ENCODE assay signal across 8 mouse cellular contexts in the genomic region with DNA sequence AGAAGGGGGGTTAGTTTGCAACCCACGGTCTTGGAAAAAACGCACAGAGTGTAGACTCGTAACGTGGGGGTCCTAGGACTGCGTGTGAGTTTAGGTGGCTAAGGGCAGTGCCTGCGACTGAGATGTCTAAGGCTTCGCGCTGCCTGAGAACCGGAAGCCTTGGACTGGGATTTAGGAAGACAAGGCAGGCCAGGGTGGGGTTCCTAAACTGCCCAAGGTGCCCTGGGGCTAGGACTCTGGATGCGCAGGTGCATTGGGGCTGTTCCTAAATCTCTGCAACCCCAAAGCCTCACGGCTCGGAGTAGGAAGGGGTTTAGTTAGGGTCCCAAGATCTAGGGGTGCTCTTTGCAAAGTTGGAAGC. TPM values are rescaled to one million over a fixed set of nuclear protein-coding genes. Genes with fewer than 3 reads are reported as not detected.
DNase-seq lines count a peak whose midpoint lies in the region; ATAC-seq and TF ChIP-seq lines count a peak whose summit lies in the region.

No protein-coding gene starts in this region.

- H3K27me3 ChIP-seq in kidney, adult 2 months (replicated peaks; ENCODE audit: control insufficient read depth, insufficient read depth, low read length): no peaks in the 10 kb centered on the region
- H3K27me3 ChIP-seq in G1E (ENCODE audit: insufficient read depth, low read length): peaks cover 10% of the 10 kb centered on the region
- peaks cover 15% of the 10 kb centered on the region for H3K27me3 ChIP-seq in forebrain, embryonic 13.5 days
- peaks cover 15% of the 10 kb centered on the region; the same call in 1 of the 2 replicates for H3K27me3 ChIP-seq in liver, embryonic 13.5 days
- no peaks in the 10 kb centered on the region for H3K27me3 ChIP-seq in stomach, embryonic 16.5 days (ENCODE audit: control insufficient read depth, insufficient read depth, low read length)

- WGBS in kidney, adult 2 months: 3% methylated on average over 12 of the region's 12 CpGs
- 2% methylated on average over 12 of the region's 12 CpGs for WGBS in forebrain, embryonic 13.5 days
- WGBS in liver, embryonic 13.5 days (ENCODE audit: insufficient replicate concordance): 7% methylated on average over 12 of the region's 12 CpGs
- 1% methylated on average over 12 of the region's 12 CpGs for WGBS in stomach, embryonic 16.5 days

- peak overlapping the region; percentile 86 for H3K27ac ChIP-seq in kidney, adult 2 months (ENCODE audit: insufficient read depth, low read depth, low read length)
- no peak overlapping the region for H3K27ac ChIP-seq in forebrain, embryonic 13.5 days
- H3K27ac ChIP-seq in liver, embryonic 13.5 days: peak overlapping the region; percentile 84
- H3K27ac ChIP-seq in stomach, embryonic 16.5 days (ENCODE audit: low read length): peak overlapping the region; percentile 91

- peak overlapping the region; percentile 89 for H3K4me2 ChIP-seq in forebrain, embryonic 13.5 days
- H3K4me2 ChIP-seq in liver, embryonic 13.5 days: peak overlapping the region; percentile 97
- peak overlapping the region; percentile 84 for H3K4me2 ChIP-seq in stomach, embryonic 16.5 days (ENCODE audit: low read depth, low read length)

- H3K4me3 ChIP-seq in kidney, adult 2 months (ENCODE audit: insufficient read depth, low read depth, low read length): peak overlapping the region; percentile 83
- peak overlapping the region; percentile 90 for H3K4me3 ChIP-seq in G1E (ENCODE audit: low read depth, low read length)
- H3K4me3 ChIP-seq in forebrain, embryonic 13.5 days: peak overlapping the region; percentile 76
- peak overlapping the region; percentile 86 for H3K4me3 ChIP-seq in liver, embryonic 13.5 days (replicated peaks)
- H3K4me3 ChIP-seq in stomach, embryonic 16.5 days (replicated peaks; ENCODE audit: low read length): peak overlapping the region; percentile 87

- H3K9me3 ChIP-seq in G1E (replicated peaks): no peaks in the 10 kb centered on the region
- no peaks in the 10 kb centered on the region for H3K9me3 ChIP-seq in forebrain, embryonic 13.5 days (replicated peaks)
- H3K9me3 ChIP-seq in liver, embryonic 13.5 days (replicated peaks): no peaks in the 10 kb centered on the region
- no peaks in the 10 kb centered on the region for H3K9me3 ChIP-seq in stomach, embryonic 16.5 days (replicated peaks; ENCODE audit: control insufficient read depth, low read length)

- no peak for DNase-seq in kidney, adult 2 months
- DNase-seq in kidney, adult 18-20 months: no peak
- no peak for DNase-seq in G1E (ENCODE audit: low spot score)
- DNase-seq in liver, embryonic 13.5 days: no peak
- DNase-seq in ovary, adult 18-20 months (ENCODE audit: low spot score): no peak

- TF ChIP-seq POLR2A in kidney, adult 2 months (IDR thresholded peaks at IDR 0.05; ENCODE audit: low read depth, low read length): no peak

- H3K4me1 ChIP-seq in kidney, adult 2 months (ENCODE audit: control insufficient read depth, insufficient read depth, low read length): peaks cover 33% of the 10 kb centered on the region
- H3K4me1 ChIP-seq in G1E (ENCODE audit: insufficient read depth, low read depth, low read length): peaks cover 44% of the 10 kb centered on the region
- H3K4me1 ChIP-seq in forebrain, embryonic 13.5 days: peaks cover 30% of the 10 kb centered on the region
- H3K4me1 ChIP-seq in liver, embryonic 13.5 days (replicated peaks): peaks cover 57% of the 10 kb centered on the region
- H3K4me1 ChIP-seq in stomach, embryonic 16.5 days (ENCODE audit: control insufficient read depth, insufficient read depth, low read length): peaks cover 45% of the 10 kb centered on the region

- peak overlapping the region; percentile 88 for H3K9ac ChIP-seq in forebrain, embryonic 13.5 days
- H3K9ac ChIP-seq in liver, embryonic 13.5 days: peak overlapping the region; percentile 95
- H3K9ac ChIP-seq in stomach, embryonic 16.5 days (ENCODE audit: low read length): peak overlapping the region; percentile 91

- ATAC-seq in G1E (ENCODE audit: extremely low read depth, insufficient number of reproducible peaks, low FRiP score, poor library complexity, severe bottlenecking): no peak
- 0 out of 2 replicates have a peak, but pooled peaks have one; percentile 16 for ATAC-seq in forebrain, embryonic 13.5 days
- ATAC-seq in liver, embryonic 13.5 days (ENCODE audit: low read depth): no peak
- no peak for ATAC-seq in stomach, embryonic 16.5 days (ENCODE audit: insufficient read depth, low FRiP score)
- no peak for ATAC-seq in activated CD4-positive, CD25-positive, alpha-beta regulatory T cell, adult 4 months

- H3K36me3 ChIP-seq in kidney, adult 2 months (ENCODE audit: control insufficient read depth, insufficient read depth, low read length): no peaks in the 10 kb centered on the region
- H3K36me3 ChIP-seq in G1E (replicated peaks): peaks cover 45% of the 10 kb centered on the region
- H3K36me3 ChIP-seq in forebrain, embryonic 13.5 days (ENCODE audit: poor library complexity, severe bottlenecking): no peaks in the 10 kb centered on the region; the same call in 1 of the 2 replicates
- H3K36me3 ChIP-seq in liver, embryonic 13.5 days: no peaks in the 10 kb centered on the region; the same call in 1 of the 2 replicates
- H3K36me3 ChIP-seq in stomach, embryonic 16.5 days (ENCODE audit: control insufficient read depth, insufficient read depth, low read length): no peaks in the 10 kb centered on the region

- TF ChIP-seq CTCF in kidney, adult 2 months (conservative IDR thresholded peaks at IDR 0.05; ENCODE audit: insufficient read depth, insufficient read length, low read depth, low read length): no peak
- TF ChIP-seq CTCF in G1E (IDR thresholded peaks at IDR 0.05; ENCODE audit: low read depth, low read length): no peak

RNA-seq across cellular contexts. Expression of a gene that starts 0.7 kb away (rescaled TPM):
- polyA plus RNA-seq in kidney, adult 2 months (2012; rRNA removed): 30.7 and 31.8 TPM in 2 replicates
- total RNA-seq in G1E (2014; fragmentation: Nextera tagmentation) (6.2 and 8.1 TPM in 2 replicates), G1E (2017) (0.11 TPM in 1 of 2 replicates, not detected in the other)
- polyA plus RNA-seq in G1E (2012): not detected in 2 replicates
- polyA plus RNA-seq in forebrain, embryonic 13.5 days (2015; fragmentation: Nextera tagmentation; extraction: Ambion mirVana): 5.5 and 8.2 TPM in 2 replicates
- 2.9 TPM in 1 of 2 replicates, not detected in the other for polyA plus RNA-seq in liver, embryonic 13.5 days (2015; fragmentation: Nextera tagmentation; extraction: Ambion mirVana)
- polyA plus RNA-seq in stomach, embryonic 16.5 days (2015; fragmentation: Nextera tagmentation; extraction: Ambion mirVana): 9.2 TPM in 1 of 2 replicates, not detected in the other
- polyA plus RNA-seq in activated CD4-positive, CD25-positive, alpha-beta regulatory T cell, adult 4 months (2017; shearing (Covaris generic)): not detected

RNA-seq across cellular contexts. Expression of a gene that starts 28.1 kb away (rescaled TPM):
- polyA plus RNA-seq in kidney, adult 2 months (2012; rRNA removed): 45.3 and 70.3 TPM in 2 replicates
- total RNA-seq in G1E (2014; fragmentation: Nextera tagmentation) (10.5 and 12.5 TPM in 2 replicates), G1E (2017) (12.9 and 33.6 TPM in 2 replicates)
- 61.6 and 87.9 TPM in 2 replicates for polyA plus RNA-seq in G1E (2012)
- 0.11 and 0.14 TPM in 2 replicates for polyA plus RNA-seq in forebrain, embryonic 13.5 days (2015; fragmentation: Nextera tagmentation; extraction: Ambion mirVana)
- polyA plus RNA-seq in liver, embryonic 13.5 days (2015; fragmentation: Nextera tagmentation; extraction: Ambion mirVana): 6.3 and 7.4 TPM in 2 replicates
- polyA plus RNA-seq in stomach, embryonic 16.5 days (2015; fragmentation: Nextera tagmentation; extraction: Ambion mirVana): 0.69 and 0.92 TPM in 2 replicates
- 1 to 10 TPM in 1 of 2 experiments, under 1 TPM in 1; 0.32 to 2.6 TPM for polyA plus RNA-seq in activated CD4-positive, CD25-positive, alpha-beta regulatory T cell, adult 4 months (2017; shearing (Covaris generic))

RNA-seq across cellular contexts. Expression of a gene that starts 28.7 kb away (rescaled TPM):
- 108 and 114 TPM in 2 replicates for polyA plus RNA-seq in kidney, adult 2 months (2012; rRNA removed)
- 149 and 162 TPM in 2 replicates for total RNA-seq in G1E (2014; fragmentation: Nextera tagmentation)
- total RNA-seq in G1E (2017): 81.3 and 83.9 TPM in 2 replicates
- polyA plus RNA-seq in G1E (2012): 197 and 203 TPM in 2 replicates
- polyA plus RNA-seq in forebrain, embryonic 13.5 days (2015; fragmentation: Nextera tagmentation; extraction: Ambion mirVana): 278 and 309 TPM in 2 replicates
- 205 and 229 TPM in 2 replicates for polyA plus RNA-seq in liver, embryonic 13.5 days (2015; fragmentation: Nextera tagmentation; extraction: Ambion mirVana)
- 267 and 298 TPM in 2 replicates for polyA plus RNA-seq in stomach, embryonic 16.5 days (2015; fragmentation: Nextera tagmentation; extraction: Ambion mirVana)
- 100 to 1,000 TPM; 308 to 398 TPM for polyA plus RNA-seq in activated CD4-positive, CD25-positive, alpha-beta regulatory T cell, adult 4 months (2017; shearing (Covaris generic))

RNA-seq across cellular contexts. Expression of a gene that starts 29.0 kb away (rescaled TPM):
- 288 and 414 TPM in 2 replicates for polyA plus RNA-seq in kidney, adult 2 months (2012; rRNA removed)
- total RNA-seq in G1E (2014; fragmentation: Nextera tagmentation) (14.1 and 20.1 TPM in 2 replicates), G1E (2017) (17.5 and 18.3 TPM in 2 replicates)
- 36.9 and 38.8 TPM in 2 replicates for polyA plus RNA-seq in G1E (2012)
- polyA plus RNA-seq in forebrain, embryonic 13.5 days (2015; fragmentation: Nextera tagmentation; extraction: Ambion mirVana): 22.1 and 24.0 TPM in 2 replicates
- 16.1 and 17.1 TPM in 2 replicates for polyA plus RNA-seq in liver, embryonic 13.5 days (2015; fragmentation: Nextera tagmentation; extraction: Ambion mirVana)
- polyA plus RNA-seq in stomach, embryonic 16.5 days (2015; fragmentation: Nextera tagmentation; extraction: Ambion mirVana): 35.7 and 36.8 TPM in 2 replicates
- polyA plus RNA-seq in activated CD4-positive, CD25-positive, alpha-beta regulatory T cell, adult 4 months (2017; shearing (Covaris generic)): 10 to 100 TPM; 12.6 to 13.5 TPM
